Mouse (Mus musculus) layer of hippocampus, adult 9-10 months (tissue): ENCODE results near the gene Lgals4.

Experiments used
- DNase-seq: peaks from one replicate; pipeline ENCODE4 v3.0.0; 2022; ENCODE audit warnings: low spot score

The Lgals4 gene

GRCm38 (mm10) chr7:28822993-28823903 is 10.4 kb upstream of the Lgals4 start:
- DNase-seq: no peak

- no peak for DNase-seq
Measured at GRCm38 (mm10) chr7:28823932-28824331, 9.7 kb upstream of the Lgals4 start.

GRCm38 (mm10) chr7:28824941-28825685 is 8.5 kb upstream of the Lgals4 start, which contains the start of gene Ech1:
Gene Ech1 (plus strand): TSS chr7:28825217.
- DNase-seq: peak; percentile 55

GRCm38 (mm10) chr7:28825686-28826401 is 7.8 kb upstream of the Lgals4 start:
- no peak for DNase-seq

- DNase-seq: no peak
Measured at GRCm38 (mm10) chr7:28826402-28826772, 7.3 kb upstream of the Lgals4 start.

- peak; percentile 38 for DNase-seq
Measured at GRCm38 (mm10) chr7:28827338-28827737, 6.3 kb upstream of the Lgals4 start.

- DNase-seq: no peak
Measured at GRCm38 (mm10) chr7:28829821-28830220, 3.8 kb upstream of the Lgals4 start.

- DNase-seq: no peak
Measured at GRCm38 (mm10) chr7:28830981-28831380, 2.7 kb upstream of the Lgals4 start.

GRCm38 (mm10) chr7:28831411-28832125 is 2.1 kb upstream of the Lgals4 start:
- no peak for DNase-seq

- DNase-seq: no peak
Measured at GRCm38 (mm10) chr7:28832137-28832536, 1.5 kb upstream of the Lgals4 start.

GRCm38 (mm10) chr7:28836936-28837335 is 3.3 kb downstream of the Lgals4 start:
- DNase-seq: no peak

GRCm38 (mm10) chr7:28838331-28838730 is 4.7 kb downstream of the Lgals4 start:
- no peak for DNase-seq

GRCm38 (mm10) chr7:28847273-28847672 is 13.6 kb downstream of the Lgals4 start:
- no peak for DNase-seq

- DNase-seq: no peak
Measured at GRCm38 (mm10) chr7:28849700-28850236, 16.1 kb downstream of the Lgals4 start.

GRCm38 (mm10) chr7:28850642-28851041 is 17.0 kb downstream of the Lgals4 start:
- no peak for DNase-seq

GRCm38 (mm10) chr7:28859953-28860352 is 26.3 kb downstream of the Lgals4 start:
- no peak for DNase-seq

- no peak for DNase-seq
Measured at GRCm38 (mm10) chr7:28860898-28861297, 27.2 kb downstream of the Lgals4 start.

- DNase-seq: peak; percentile 20
Measured at GRCm38 (mm10) chr7:28862817-28863499, 29.3 kb downstream of the Lgals4 start.

- DNase-seq: no peak
Measured at GRCm38 (mm10) chr7:28863540-28863939, 29.9 kb downstream of the Lgals4 start, which contains the start of gene Lgals7. Gene Lgals7 (plus strand): TSS chr7:28863853.

- DNase-seq: no peak
Measured at GRCm38 (mm10) chr7:28864288-28864750, 30.7 kb downstream of the Lgals4 start.
